Mouse (Mus musculus): Measurements from ENCODE around the gene Magi1. TPM values are rescaled to one million over a fixed set of nuclear protein-coding genes. Genes with fewer than 3 reads are reported as not detected.
A peak's percentile ranks its signal among the peaks of the same experiment; 100 is the strongest.

Gene Magi1
- total and polyA plus RNA-seq, 2 experiments: 4.9 to 17.7 TPM

- H3K27me3 ChIP-seq (ENCODE audit: control insufficient read depth, insufficient read depth, low read length): no peaks in the 10 kb centered on the region
- no peak overlapping the region for H3K4me3 ChIP-seq (ENCODE audit: insufficient read depth, low read depth, low read length)
- DNase-seq (ENCODE audit: extremely low read depth, low read depth, low spot score): no peak
- H3K27ac ChIP-seq (replicated peaks; ENCODE audit: insufficient read depth, low read depth, low read length): no peak overlapping the region
- H3K36me3 ChIP-seq (ENCODE audit: control insufficient read depth, insufficient read depth, low read length): no peaks in the 10 kb centered on the region
- peaks cover 10% of the 10 kb centered on the region; the same call in 1 of the 2 replicates for H3K79me2 ChIP-seq (ENCODE audit: control insufficient read depth, insufficient read depth, low read length)
- 90% methylated on average over 7 of the region's 7 CpGs for WGBS
- H3K4me1 ChIP-seq (ENCODE audit: control insufficient read depth, insufficient read depth, low read length): peaks cover 4% of the 10 kb centered on the region
- H3K9ac ChIP-seq (ENCODE audit: low read depth, low read length): no peak overlapping the region
- no peak for TF ChIP-seq CTCF (IDR thresholded peaks at IDR 0.05; ENCODE audit: low read depth, low read length)
- TF ChIP-seq POLR2A (IDR thresholded peaks at IDR 0.05; ENCODE audit: extremely low read depth, insufficient read depth, low read length): no peak
Observed at GRCm38 (mm10) chr6:94083459-94083858, 200.3 kb downstream of the Magi1 start.

- peaks cover 4% of the 10 kb centered on the region for H3K4me1 ChIP-seq (ENCODE audit: control insufficient read depth, insufficient read depth, low read length)
- H3K4me3 ChIP-seq (ENCODE audit: insufficient read depth, low read depth, low read length): no peak overlapping the region
- no peak for TF ChIP-seq POLR2A (IDR thresholded peaks at IDR 0.05; ENCODE audit: extremely low read depth, insufficient read depth, low read length)
- TF ChIP-seq CTCF (IDR thresholded peaks at IDR 0.05; ENCODE audit: low read depth, low read length): peak; percentile 51; the same call in 1 of the 2 replicates
- no peak overlapping the region for H3K27ac ChIP-seq (replicated peaks; ENCODE audit: insufficient read depth, low read depth, low read length)
- H3K36me3 ChIP-seq (ENCODE audit: control insufficient read depth, insufficient read depth, low read length): no peaks in the 10 kb centered on the region
- DNase-seq (ENCODE audit: extremely low read depth, low read depth, low spot score): peak; percentile 45
- H3K27me3 ChIP-seq (ENCODE audit: control insufficient read depth, insufficient read depth, low read length): no peaks in the 10 kb centered on the region
- peaks cover 17% of the 10 kb centered on the region; the same call in 1 of the 2 replicates for H3K79me2 ChIP-seq (ENCODE audit: control insufficient read depth, insufficient read depth, low read length)
- no peak overlapping the region for H3K9ac ChIP-seq (ENCODE audit: low read depth, low read length)
- 11% methylated on average over 4 of the region's 4 CpGs for WGBS
Observed at GRCm38 (mm10) chr6:94080933-94081545, 202.7 kb downstream of the Magi1 start.

- WGBS: 68% methylated on average over 8 of the region's 8 CpGs
- TF ChIP-seq CTCF (IDR thresholded peaks at IDR 0.05; ENCODE audit: low read depth, low read length) (no peak), POLR2A (IDR thresholded peaks at IDR 0.05; ENCODE audit: extremely low read depth, insufficient read depth, low read length) (no peak)
- H3K79me2 ChIP-seq (ENCODE audit: control insufficient read depth, insufficient read depth, low read length): peaks cover 21% of the 10 kb centered on the region; the same call in 1 of the 2 replicates
- H3K27ac ChIP-seq (replicated peaks; ENCODE audit: insufficient read depth, low read depth, low read length): no peak overlapping the region
- no peaks in the 10 kb centered on the region for H3K27me3 ChIP-seq (ENCODE audit: control insufficient read depth, insufficient read depth, low read length)
- no peak overlapping the region for H3K4me3 ChIP-seq (ENCODE audit: insufficient read depth, low read depth, low read length)
- peaks cover 4% of the 10 kb centered on the region for H3K4me1 ChIP-seq (ENCODE audit: control insufficient read depth, insufficient read depth, low read length)
- no peaks in the 10 kb centered on the region for H3K36me3 ChIP-seq (ENCODE audit: control insufficient read depth, insufficient read depth, low read length)
- H3K9ac ChIP-seq (ENCODE audit: low read depth, low read length): no peak overlapping the region
- DNase-seq (ENCODE audit: extremely low read depth, low read depth, low spot score): no peak
Observed at GRCm38 (mm10) chr6:94078934-94079333, 204.8 kb downstream of the Magi1 start.

- no peaks in the 10 kb centered on the region for H3K36me3 ChIP-seq (ENCODE audit: control insufficient read depth, insufficient read depth, low read length)
- H3K9ac ChIP-seq (ENCODE audit: low read depth, low read length): no peak overlapping the region
- TF ChIP-seq POLR2A (IDR thresholded peaks at IDR 0.05; ENCODE audit: extremely low read depth, insufficient read depth, low read length) (no peak), CTCF (IDR thresholded peaks at IDR 0.05; ENCODE audit: low read depth, low read length) (no peak)
- H3K27ac ChIP-seq (replicated peaks; ENCODE audit: insufficient read depth, low read depth, low read length): no peak overlapping the region
- peaks cover 27% of the 10 kb centered on the region; the same call in 1 of the 2 replicates for H3K79me2 ChIP-seq (ENCODE audit: control insufficient read depth, insufficient read depth, low read length)
- no peak for DNase-seq (ENCODE audit: extremely low read depth, low read depth, low spot score)
- no peak overlapping the region for H3K4me3 ChIP-seq (ENCODE audit: insufficient read depth, low read depth, low read length)
- no peaks in the 10 kb centered on the region for H3K4me1 ChIP-seq (ENCODE audit: control insufficient read depth, insufficient read depth, low read length)
- H3K27me3 ChIP-seq (ENCODE audit: control insufficient read depth, insufficient read depth, low read length): no peaks in the 10 kb centered on the region
- 98% methylated on average over 3 of the region's 3 CpGs for WGBS
Observed at GRCm38 (mm10) chr6:94077013-94077412, 206.7 kb downstream of the Magi1 start.

GRCm38 (mm10) chr6:94075990-94076389 is 207.7 kb downstream of the Magi1 start:
- Histone ChIP-seq H3K36me3 (ENCODE audit: control insufficient read depth, insufficient read depth, low read length) (no peaks in the 10 kb centered on the region), H3K79me2 (ENCODE audit: control insufficient read depth, insufficient read depth, low read length) (peaks cover 27% of the 10 kb centered on the region; the same call in 1 of the 2 replicates), H3K4me1 (ENCODE audit: control insufficient read depth, insufficient read depth, low read length) (no peaks in the 10 kb centered on the region), H3K4me3 (ENCODE audit: insufficient read depth, low read depth, low read length) (no peak overlapping the region), H3K27ac (replicated peaks; ENCODE audit: insufficient read depth, low read depth, low read length) (no peak overlapping the region), H3K9ac (ENCODE audit: low read depth, low read length) (no peak overlapping the region), H3K27me3 (ENCODE audit: control insufficient read depth, insufficient read depth, low read length) (no peaks in the 10 kb centered on the region)
- DNase-seq (ENCODE audit: extremely low read depth, low read depth, low spot score): no peak
- TF ChIP-seq CTCF (IDR thresholded peaks at IDR 0.05; ENCODE audit: low read depth, low read length) (no peak), POLR2A (IDR thresholded peaks at IDR 0.05; ENCODE audit: extremely low read depth, insufficient read depth, low read length) (no peak)
- WGBS: 93% methylated on average over 4 of the region's 4 CpGs

GRCm38 (mm10) chr6:94075228-94075627 is 208.5 kb downstream of the Magi1 start:
- no peak for TF ChIP-seq POLR2A (IDR thresholded peaks at IDR 0.05; ENCODE audit: extremely low read depth, insufficient read depth, low read length)
- no peak for TF ChIP-seq CTCF (IDR thresholded peaks at IDR 0.05; ENCODE audit: low read depth, low read length)
- no peak overlapping the region for H3K4me3 ChIP-seq (ENCODE audit: insufficient read depth, low read depth, low read length)
- peaks cover 27% of the 10 kb centered on the region; the same call in 1 of the 2 replicates for H3K79me2 ChIP-seq (ENCODE audit: control insufficient read depth, insufficient read depth, low read length)
- no peak for DNase-seq (ENCODE audit: extremely low read depth, low read depth, low spot score)
- no peak overlapping the region for H3K9ac ChIP-seq (ENCODE audit: low read depth, low read length)
- H3K27ac ChIP-seq (replicated peaks; ENCODE audit: insufficient read depth, low read depth, low read length): no peak overlapping the region
- H3K27me3 ChIP-seq (ENCODE audit: control insufficient read depth, insufficient read depth, low read length): no peaks in the 10 kb centered on the region
- no peaks in the 10 kb centered on the region for H3K36me3 ChIP-seq (ENCODE audit: control insufficient read depth, insufficient read depth, low read length)
- H3K4me1 ChIP-seq (ENCODE audit: control insufficient read depth, insufficient read depth, low read length): no peaks in the 10 kb centered on the region
- WGBS: 91% methylated on average over 8 of the region's 8 CpGs
